Mouse (Mus musculus): ENCODE results near the gene Pdk2.
A peak's percentile ranks its signal among the peaks of the same experiment; 100 is the strongest.

The Pdk2 gene

DNA sequence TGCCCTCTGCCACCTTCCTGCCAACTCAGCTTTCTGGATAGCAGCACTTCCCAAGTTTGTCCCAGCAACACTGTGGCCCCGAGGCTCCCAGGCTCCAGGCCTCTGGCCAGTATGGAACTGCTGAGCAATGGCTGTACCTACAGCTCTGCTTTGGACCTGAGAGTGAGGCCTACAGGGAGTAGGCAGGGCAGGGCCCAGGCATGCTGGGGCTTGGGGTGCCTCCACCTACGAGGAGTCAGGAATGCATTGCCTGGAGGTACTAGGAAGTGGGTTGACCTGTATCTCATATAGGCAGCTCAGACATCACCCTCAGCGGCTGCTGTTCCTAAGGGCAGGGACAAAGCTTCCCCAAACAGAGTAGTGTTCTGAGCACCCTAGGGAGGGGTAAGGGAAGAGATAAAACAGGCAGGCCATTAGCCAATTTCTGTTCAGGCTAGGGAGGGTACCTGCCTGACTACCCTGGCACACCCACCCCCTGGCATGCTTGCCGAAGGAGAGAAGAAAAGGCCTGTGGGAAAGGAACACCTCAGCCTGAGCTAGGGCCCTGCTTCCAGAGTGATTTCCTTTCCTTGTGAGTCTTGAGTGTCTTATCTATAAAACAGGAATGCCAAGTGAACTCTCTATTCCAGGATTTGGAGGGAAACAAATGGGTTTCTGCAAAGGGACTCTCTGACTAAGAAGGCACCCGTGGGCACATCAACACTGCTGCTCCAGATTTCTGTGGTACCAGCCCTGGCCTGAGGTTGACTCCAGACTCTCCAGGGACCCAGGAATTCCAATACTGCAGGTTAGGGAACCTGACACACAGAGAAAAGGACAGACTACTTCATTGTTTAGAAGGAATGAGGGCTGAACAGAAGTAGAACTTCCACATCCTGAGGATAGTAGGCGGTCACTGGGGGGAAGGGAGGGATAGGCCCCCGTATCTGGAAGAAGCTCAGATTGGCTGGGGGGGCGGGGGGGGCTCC, 29.3 kb upstream of the Pdk2 start:
- DNase-seq (ENCODE audit: low spot score in 2 of 2) = no peak

DNA sequence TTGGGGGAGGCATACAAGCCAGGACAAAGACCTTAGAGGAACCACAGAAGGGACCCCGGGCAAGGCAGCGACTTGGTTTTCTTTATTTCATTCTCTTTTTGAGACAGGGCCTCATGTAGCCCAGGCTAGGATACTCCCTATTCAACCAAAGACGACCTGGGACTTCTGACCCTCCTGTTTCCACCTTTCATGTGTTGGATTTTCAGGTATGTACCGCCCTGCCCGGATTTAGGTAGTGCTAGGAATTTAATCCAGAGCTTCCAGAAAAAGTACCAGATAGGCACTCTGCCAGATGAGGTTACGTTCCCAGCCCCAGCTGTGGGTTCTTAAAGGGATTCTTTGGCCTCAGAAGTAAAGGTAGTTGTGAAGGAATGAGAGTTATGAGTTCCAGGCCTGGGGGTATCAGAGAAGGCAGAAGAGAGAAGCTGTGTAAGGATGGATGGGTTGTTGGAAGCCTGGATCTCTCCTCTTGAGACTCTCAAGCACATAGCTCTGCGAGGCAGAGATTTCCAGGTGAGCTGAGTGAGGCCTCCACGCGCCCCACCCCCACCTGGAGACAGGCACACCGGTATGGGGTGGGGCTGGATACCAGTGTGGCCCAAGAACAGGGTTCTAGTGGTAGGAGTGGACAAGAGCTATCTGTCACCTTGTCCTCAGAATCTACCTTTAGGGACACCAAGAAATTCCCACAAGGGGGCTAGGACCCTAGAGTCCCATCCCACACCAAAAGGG, 28.2 kb upstream of the Pdk2 start:
- DNase-seq (ENCODE audit: low spot score in 2 of 2) = no peak

DNA sequence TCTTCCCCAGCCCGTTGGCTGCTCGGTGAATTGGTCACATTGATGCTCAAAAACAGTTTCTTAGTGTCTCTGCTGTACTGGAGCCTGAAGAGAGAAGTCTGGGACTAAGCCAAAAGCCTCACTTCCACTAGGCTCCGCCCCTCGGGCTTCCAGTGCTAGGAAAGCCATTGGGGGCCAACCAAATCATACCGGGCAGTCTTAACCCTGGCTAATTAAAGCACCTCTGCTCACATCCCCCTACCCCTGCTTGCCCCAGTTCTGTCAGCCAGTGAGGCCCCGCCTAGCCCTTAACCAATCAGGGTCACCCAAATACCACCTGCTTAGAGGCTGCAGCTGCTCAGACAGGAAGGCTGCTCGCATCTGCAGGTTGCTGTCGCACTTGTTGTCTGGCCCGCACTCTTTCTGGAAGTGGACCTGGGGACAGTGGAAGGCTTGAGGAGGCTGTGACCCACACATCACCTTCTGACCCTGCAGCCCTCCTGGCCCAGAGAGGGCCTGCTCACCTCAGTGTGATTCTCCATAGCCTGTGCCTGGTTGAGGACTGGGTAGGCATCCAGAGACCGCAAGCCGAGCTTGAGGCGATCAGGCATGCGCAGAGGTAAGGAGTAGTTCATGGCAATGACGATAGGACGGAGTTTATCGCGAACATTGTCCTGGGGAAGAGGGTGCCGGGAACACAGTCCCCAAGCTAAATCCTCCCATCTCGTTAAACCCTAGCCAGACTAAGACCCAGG, 15.8 kb upstream of the Pdk2 start:
- no peak for DNase-seq (ENCODE audit: low spot score in 2 of 2)

DNA sequence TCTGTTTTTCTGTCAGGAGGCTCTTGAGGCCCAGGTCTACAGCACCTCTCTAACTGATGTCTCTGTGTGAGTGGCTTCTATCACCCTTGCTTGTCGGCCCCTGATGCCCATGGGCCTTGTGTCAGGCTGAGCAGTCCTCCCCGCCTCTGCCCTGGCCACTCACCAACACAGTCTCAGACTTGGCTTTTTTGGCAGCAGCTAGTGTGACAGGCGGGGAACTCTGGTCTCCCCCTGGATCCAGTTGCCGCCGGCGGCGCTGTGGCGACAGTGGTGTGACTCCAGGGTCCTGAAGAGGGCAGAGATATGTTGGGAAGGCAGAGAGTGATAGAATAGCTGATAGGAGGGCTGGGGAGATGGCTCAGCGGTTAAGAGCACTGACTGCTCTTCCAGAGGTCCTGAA, 11.9 kb upstream of the Pdk2 start:
- no peak for DNase-seq (ENCODE audit: low spot score in 2 of 2)

DNA sequence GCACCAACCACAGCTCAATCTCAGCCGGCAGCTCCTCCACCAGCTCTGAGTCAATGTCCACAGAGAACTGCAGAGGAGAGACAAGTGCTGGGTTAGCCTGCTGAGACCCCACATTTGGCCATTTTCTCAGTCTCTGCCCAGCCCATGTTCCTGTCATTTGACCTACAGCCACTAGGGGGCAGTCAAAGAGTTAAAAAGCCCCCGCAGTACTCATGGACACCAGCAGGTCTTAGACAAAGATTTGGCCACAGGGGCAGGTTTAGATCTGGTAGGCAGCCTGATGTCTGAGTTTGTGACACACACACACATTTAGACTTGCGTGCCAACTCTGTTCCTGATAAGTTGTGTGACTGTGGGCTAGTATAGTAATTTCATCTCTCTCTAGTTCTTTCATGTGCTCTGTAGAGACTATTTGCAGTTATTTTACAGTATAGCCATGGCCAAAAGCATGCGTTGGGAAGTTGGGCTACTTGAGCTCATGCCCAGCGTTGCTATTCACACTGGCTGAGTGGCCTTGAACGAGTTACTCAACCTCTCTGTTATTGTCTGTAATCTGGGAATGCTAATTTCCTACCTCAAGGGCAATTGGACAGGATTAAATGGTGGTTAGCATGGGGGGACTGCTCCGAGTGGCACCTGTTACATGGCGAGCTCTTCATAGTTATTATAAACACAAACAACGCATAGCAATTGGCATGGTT, 6.0 kb upstream of the Pdk2 start:
- peak; percentile 45 to 70 for DNase-seq (ENCODE audit: low spot score in 2 of 2)

DNA sequence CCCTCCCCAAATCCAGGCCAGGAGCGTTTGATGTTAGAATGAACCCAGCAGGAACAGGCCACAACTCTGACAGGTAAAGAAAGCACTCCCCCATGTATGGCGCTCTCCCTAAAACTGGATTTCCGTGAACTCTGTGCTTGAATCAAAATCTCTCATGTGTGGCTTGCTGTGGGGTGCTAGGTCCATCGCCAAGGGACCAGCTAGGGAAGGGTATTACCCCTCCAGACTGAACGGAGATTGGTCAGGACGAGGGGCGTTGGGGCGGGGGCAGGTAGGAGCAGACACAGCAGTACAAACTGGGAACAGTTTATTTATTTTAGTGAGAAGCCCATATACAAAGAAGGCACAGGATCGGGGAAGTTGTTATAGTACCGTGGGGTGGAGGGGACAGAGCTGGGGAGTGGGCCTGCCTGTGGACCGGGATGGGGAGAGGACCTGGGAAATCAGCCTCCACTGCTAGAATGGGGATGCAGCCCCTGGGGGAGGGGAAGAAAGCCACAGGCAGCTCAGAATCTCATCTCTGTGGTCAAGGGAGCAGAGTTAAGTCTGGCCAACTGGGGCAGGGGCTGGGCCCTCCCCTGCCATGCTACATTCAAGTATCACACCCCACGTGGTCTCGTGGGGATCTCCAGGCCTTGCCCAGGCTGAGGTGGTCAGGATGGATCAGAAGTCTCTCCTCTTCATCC, 3.2 kb upstream of the Pdk2 start:
- DNase-seq (ENCODE audit: low spot score in 2 of 2) = no peak

DNA sequence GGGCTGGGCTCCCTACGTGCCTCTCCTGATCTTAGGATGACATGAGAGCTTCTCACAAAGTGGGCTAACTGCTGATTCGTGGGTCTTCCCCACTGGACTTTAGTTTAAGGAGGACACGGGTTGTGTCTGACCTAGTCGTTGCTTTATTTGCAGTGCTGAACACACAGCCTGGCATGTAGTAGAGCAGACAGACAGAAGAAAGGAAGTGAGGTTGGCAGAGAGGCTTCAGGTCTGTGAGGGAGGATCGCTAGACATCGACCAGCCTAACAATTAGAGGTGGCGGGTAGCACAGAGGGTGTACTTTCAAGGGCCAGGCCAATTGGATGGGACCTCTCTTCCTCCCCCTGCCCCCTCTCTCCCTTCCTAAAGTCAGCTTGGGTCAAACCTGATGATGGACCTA, 2.5 kb upstream of the Pdk2 start:
- no peak for DNase-seq (ENCODE audit: low spot score in 2 of 2)

DNA sequence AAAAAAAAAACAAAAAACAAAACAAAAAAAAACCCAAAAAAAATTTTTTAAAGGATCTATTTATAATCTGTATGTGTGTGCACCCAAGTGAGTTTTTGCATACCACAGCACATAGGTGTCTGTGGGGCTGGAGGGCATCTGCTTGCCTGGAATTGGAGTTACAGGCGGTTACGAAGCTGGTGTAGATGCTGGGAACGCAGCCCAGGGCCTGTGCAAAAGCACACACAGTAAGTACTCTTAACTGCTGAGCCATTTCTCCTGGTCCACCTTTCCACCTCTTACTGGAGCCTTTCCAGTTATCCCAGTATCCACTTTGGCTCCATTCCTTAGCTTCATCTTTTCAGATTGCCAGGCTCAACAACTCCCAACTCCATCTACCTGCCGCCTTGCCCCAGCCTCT, 1.9 kb upstream of the Pdk2 start:
- no peak for DNase-seq (ENCODE audit: low spot score in 2 of 2)

DNA sequence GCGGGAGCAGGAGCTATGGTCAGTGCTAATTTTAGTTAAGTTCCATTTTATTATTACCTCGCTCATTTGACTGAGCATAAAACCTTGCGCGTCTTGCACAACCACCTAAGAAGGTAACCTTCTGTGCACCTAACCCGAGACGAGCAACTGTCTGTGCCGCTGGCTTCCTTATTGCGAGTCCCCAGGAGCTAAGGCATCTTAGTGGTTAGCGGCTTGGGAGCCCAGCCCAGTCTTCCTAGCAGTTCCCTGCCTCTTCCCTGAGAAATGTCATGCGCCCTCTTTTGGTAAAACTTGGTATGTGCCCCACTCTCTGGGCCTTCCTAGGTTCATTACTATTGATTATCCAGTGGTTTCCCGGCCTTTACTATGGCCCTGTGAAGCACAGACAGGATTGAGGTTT, 942 bp upstream of the Pdk2 start:
- peak; percentile 80 to 83 for DNase-seq (ENCODE audit: low spot score in 2 of 2)

DNA sequence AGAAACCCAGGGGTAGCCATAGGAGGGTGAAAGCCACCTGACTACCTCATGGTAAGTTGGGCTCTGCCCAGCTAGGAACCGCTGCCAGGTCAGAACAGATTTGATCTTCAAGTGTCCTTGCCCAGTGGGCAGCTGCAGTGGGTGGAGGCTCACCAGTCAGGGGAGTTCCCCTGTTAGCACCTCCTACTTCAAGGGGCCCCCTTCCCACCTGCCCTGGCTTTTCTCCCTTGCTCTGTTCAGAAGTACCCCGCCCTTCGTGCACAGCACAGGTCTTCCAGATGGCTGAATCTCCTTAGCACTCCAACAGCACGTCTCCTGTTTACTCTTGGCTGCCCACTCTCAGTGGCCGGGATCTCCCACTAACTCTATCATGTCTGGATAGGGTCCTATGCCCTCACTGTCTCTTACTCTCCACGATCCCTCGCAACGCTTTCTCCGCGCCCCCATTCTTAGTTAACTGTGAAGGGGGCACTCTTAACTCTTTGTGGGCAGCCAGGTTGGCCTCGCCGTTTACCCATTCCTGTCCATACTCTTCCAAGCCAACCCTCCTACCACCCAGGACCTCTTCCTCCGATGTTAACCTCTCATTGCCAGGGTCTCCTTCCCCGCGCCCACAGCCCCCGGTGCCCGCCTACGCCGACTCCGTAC, 539 bp downstream of the Pdk2 start:
- peak; percentile 45 to 47 for DNase-seq (ENCODE audit: low spot score in 2 of 2)

DNA sequence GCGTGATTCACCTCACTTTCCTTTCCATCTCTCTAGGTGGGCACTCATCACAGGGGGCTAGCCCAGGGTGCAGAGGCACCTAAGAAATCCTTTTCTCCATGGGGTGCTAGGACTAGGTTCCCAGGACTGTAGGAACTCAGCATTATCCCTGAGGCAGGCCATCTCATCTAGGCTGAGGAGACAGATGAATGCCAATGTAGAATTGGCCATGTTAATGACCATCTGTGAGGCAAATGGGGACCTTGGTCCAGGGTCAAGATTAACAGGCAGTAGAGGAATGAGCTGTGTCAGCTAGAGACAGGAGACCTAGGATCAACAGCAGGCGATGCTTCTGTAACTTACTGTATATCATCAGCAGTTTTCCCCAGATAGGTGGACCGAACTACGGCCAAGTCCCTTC, 1.4 kb downstream of the Pdk2 start:
- no peak for DNase-seq (ENCODE audit: low spot score in 2 of 2)

DNA sequence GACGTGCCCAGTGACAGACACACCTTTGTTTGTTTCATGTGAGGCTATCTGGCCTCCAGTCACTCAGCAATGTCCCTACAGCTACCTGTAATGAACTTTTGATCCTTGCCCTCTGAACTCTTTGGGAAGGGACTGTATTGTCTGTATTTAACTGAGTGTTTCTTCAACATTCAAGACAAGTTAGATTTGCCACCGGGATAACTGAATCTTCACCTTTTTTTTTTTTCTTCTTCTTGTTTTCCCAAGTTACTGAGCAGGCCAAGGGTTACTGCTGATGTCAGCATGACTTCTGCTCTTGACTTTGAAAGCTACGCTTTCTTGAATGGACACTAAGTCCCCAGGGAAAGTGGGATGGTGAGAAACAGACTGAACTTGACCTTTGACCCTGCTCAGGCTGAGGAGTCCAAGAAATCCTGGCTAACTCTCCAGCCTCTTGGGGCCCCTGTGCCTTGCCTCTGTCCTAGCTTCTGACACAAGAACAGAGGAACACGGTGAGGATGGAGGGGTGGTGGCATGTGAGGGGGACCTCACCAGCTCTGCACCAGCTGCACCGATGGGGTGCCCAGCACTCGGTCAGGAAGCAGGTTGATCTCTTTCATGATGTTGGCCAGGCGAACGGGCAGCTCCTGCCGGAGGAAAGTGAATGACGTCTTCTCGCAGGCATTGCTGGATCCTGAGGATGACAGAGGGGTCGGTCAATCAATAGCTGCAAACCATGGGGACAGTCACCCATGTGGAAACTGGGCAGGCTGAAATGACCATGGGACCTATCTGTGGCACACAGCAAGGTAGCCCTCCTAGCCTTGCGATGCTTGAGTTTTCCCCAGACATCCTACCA, 2.1 kb downstream of the Pdk2 start:
- no peak for DNase-seq (ENCODE audit: low spot score in 2 of 2)

DNA sequence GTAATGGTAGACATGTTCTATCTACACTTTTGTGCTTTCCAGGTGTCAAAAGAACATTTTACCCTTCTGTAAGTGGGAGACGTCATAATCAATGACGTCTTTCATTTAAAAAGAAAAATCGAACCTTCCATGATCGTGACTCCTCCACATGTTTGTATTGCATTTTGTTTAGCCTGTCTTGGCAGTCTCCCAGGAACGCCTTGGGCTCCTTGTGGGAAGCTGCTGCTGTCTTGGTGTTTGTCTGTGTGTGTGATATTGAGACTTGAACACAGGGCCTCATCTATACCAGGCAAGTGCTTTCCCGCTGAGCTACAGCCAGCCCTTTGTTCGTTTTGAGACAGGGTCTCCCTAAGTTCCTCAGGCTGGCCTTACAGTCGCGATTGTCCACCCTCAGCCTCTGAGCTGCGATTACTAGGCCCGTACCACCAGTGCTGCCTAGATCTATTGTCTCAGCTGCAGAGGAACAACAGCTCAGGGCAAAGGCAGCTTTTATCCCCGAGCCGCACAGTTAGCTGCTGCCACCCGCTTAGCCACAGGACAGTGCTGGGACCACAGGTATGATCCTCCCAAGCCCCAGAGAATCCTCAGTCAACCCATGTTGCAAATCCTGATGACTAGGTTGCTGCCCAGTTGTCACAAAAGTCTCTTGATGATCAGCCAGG, 2.9 kb downstream of the Pdk2 start:
- DNase-seq (ENCODE audit: low spot score in 2 of 2) = no peak

DNA sequence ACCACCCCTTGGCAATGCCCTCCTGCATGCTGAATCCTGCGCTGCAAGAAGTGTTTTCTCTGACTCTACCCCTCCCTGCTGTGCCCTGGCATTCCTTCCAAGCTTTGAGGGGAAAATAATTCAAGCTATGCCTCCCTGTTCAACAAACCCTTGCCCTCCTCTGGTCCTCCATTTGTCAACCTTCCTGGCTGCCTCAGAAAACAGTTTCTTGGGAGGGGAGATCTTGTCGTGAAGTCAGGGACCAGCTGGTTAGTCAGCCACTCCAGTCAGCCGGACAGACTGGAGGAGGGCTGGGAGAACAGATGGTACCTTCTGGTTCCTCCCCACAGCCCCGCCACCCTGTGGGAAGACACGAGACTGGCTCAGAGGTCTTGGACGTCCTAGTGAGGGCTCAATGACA, 3.8 kb downstream of the Pdk2 start:
- DNase-seq (ENCODE audit: low spot score in 2 of 2) = no peak

DNA sequence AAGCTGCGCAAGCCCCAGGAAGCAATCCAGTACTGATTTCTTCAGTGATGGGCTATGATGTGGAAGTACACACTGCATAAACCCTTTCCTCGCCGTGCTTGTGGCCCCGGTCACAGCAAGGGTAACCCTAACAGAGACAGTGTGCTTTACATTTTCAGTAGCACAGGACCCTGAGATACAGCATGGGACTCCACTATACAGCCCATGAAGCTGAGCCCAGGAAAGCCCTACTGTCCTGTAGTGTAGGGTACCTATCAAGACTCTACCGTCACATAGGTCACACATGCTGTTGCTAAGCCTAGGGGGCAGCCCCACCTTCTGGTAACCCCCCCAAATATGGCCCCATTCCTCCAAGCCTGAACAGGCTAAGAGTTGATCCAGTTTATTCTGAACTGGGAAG, 4.6 kb downstream of the Pdk2 start:
- DNase-seq (ENCODE audit: low spot score in 2 of 2) = no peak

DNA sequence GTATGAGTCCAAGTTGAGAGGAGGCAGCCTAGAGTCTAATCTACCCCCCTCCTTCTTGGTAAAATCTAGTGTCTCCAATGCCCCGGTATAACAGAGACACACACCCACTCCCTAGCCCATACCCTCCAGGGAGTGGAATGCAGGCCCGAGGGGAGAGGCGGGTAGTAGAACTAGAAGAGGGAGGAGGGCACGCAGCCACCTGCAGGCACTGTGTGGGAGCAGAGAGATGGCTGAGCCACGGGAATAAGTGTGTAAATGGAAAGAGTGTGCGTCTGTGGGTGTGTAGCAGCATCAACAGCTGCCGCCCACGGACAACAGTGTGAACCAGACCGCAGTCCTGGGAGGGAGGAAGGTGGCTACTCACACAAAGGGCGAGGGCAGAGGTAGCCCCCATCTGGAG, 6.3 kb downstream of the Pdk2 start:
- no peak for DNase-seq (ENCODE audit: low spot score in 2 of 2)

DNA sequence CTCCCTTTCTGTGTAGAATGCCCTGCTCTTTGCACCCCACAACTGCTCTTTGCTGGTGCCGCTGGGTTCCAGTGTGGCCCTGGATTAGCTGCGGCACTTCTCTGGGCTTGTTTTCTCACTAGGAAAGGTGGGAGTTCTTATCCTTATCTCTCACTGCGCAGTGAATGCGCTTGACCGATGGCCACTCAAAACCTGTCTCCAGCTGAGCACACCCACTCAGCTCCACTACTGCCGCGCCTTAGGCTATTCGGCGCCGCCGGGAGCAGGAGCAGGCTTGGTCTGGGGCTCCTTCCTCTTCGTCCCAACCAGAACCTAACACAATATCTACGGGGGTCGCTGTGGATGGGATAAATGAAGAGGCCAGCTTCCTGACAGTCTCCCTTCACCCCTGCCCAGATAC, 7.5 kb downstream of the Pdk2 start:
- DNase-seq (ENCODE audit: low spot score in 2 of 2) = no peak

DNA sequence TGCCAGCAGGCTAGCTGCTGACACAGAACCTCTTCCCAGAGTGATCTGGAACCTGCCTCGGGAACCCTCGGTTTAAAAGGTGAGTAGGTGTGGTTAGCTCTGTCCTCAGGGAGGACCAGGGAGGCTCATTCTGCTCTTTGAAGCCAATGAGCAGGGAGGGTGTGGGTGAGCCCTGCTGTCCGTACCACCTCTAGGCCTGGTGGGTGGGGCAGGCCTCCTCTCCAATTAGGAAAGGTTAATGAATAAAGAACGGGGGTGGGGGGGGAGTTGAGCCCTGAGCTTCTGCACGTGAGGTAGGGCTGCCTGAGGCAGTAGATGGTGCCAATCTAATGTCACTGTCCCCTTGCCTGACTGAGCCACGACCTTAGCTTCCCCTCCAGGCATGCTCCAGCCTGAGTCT, 8.2 kb downstream of the Pdk2 start:
- no peak for DNase-seq (ENCODE audit: low spot score in 2 of 2)

DNA sequence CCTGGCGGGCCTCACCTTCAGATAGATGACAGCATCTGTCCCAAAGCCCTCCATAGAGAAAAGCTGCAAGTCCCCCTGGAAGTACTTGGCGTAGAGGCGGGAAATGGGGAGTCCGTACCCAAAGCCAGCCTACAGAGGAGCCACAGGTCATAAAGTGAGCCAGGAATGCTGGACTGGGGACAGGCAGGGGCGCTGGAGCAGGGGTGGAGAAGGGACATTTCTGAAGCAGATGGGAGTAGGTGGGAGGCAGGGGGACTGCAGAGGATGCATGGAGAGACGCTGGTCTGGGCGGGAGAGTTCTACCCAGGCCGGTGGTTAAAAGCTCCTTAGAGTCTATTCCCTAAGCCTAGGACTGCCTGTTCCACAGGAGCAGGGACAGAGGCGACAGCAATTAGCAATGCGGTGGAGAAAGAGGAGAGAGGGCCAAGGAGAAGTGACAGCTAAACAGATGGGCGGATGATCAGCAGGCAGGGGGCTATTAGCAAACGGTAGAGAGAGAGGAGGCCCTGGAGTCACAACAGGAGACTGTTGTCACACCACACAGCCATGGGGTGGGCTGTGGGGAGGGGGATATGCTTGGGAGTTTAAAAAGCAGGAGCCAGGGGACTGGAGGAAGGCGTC, 13.2 kb downstream of the Pdk2 start:
- no peak for DNase-seq (ENCODE audit: low spot score in 2 of 2)
